Mouse (Mus musculus) cortical plate, adult 2 months (tissue): ENCODE results near the gene Angel2. TPM values are rescaled to one million over a fixed set of nuclear protein-coding genes. Genes with fewer than 3 reads are reported as not detected.

Experiments used
- H3K27ac ChIP-seq: fragments of 200-500 bp; 2 replicates; pipeline ENCODE4 v1.5.1; 2012; ENCODE audit warnings: low read length, control low read depth, inconsistent platforms; ENCODE audit not compliant: insufficient read depth
- H3K4me1 ChIP-seq: fragments of 200-500 bp; 2 replicates; pipeline ENCODE4 v1.6.1; 2011; ENCODE audit warnings: low read length; ENCODE audit not compliant: control insufficient read depth, insufficient read depth
- H3K4me3 ChIP-seq: fragments of 200-500 bp; 2 replicates; pipeline ENCODE4 v1.5.1; 2011; ENCODE audit warnings: mild to moderate bottlenecking, low read length, control low read depth; ENCODE audit not compliant: insufficient read depth
- CTCF ChIP-seq: fragments of 200-500 bp; IDR thresholded peaks from 2 replicates; pipeline ENCODE4 v1.5.1; 2011; ENCODE audit warnings: mild to moderate bottlenecking, control low read depth, low read length; ENCODE audit not compliant: insufficient read depth; ENCODE audit errors: extremely low read depth
- POLR2A ChIP-seq: fragments of 200-500 bp; IDR thresholded peaks from 2 replicates; pipeline ENCODE4 v1.6.1; 2011; ENCODE audit warnings: mild to moderate bottlenecking, low read length, control low read depth; ENCODE audit not compliant: insufficient read depth; ENCODE audit errors: extremely low read depth
- polyA plus RNA-seq: library from polyadenylated mRNA; depleted of rRNA; stranded (reverse); fragments of >200 nt; gene quantifications from 2 replicates; pipeline ENCODE4 v1.2.3, GENCODE M21; 2012

Angel2 gene
- polyA plus RNA-seq, 1 experiment = 57.3 TPM

GRCm38 (mm10) chr1:190901082-190901481 lies 23.8 kb upstream of the Angel2 start:
- TF ChIP-seq POLR2A (no peak), CTCF (no peak)
- no peak overlapping the region for H3K27ac ChIP-seq
- H3K4me3 ChIP-seq = no peak overlapping the region
- peaks cover 2% of the 10 kb centered on the region; the same call in 1 of the 2 replicates for H3K4me1 ChIP-seq

- no peak overlapping the region for H3K4me3 ChIP-seq
- H3K4me1 ChIP-seq = peaks cover 4% of the 10 kb centered on the region; the same call in 1 of the 2 replicates
- no peak for TF ChIP-seq CTCF
- TF ChIP-seq POLR2A = no peak
- no peak overlapping the region for H3K27ac ChIP-seq
Observed at GRCm38 (mm10) chr1:190904136-190904535, 20.8 kb upstream of the Angel2 start.

- H3K4me3 ChIP-seq = no peak overlapping the region
- no peak for TF ChIP-seq CTCF
- no peak overlapping the region for H3K27ac ChIP-seq
- peaks cover 6% of the 10 kb centered on the region; the same call in 1 of the 2 replicates for H3K4me1 ChIP-seq
Observed at GRCm38 (mm10) chr1:190904714-190905113, 20.2 kb upstream of the Angel2 start.

- peak overlapping the region; percentile 6; the same call in 1 of the 2 replicates for H3K27ac ChIP-seq
- peaks cover 4% of the 10 kb centered on the region; the same call in 1 of the 2 replicates for H3K4me1 ChIP-seq
- TF ChIP-seq CTCF = no peak
- no peak for TF ChIP-seq POLR2A
- H3K4me3 ChIP-seq = peak overlapping the region; percentile 50
Observed at GRCm38 (mm10) chr1:190910836-190911235, 14.1 kb upstream of the Angel2 start.

- TF ChIP-seq POLR2A = peak; percentile 88
- TF ChIP-seq CTCF = no peak
- peak within 1 kb of the TSS; percentile 50 for H3K4me3 ChIP-seq
- peak within 1 kb of the TSS; percentile 6; the same call in 1 of the 2 replicates for H3K27ac ChIP-seq
- H3K4me1 ChIP-seq = peaks cover 4% of the 10 kb centered on the region; the same call in 1 of the 2 replicates
Observed at GRCm38 (mm10) chr1:190911415-190912123, 13.3 kb upstream of the Angel2 start, which contains the start of gene Rps6kc1. TSS of gene Rps6kc1 (minus strand) at chr1:190911770.

GRCm38 (mm10) chr1:190912623-190913022 lies 12.3 kb upstream of the Angel2 start:
- H3K4me3 ChIP-seq = no peak overlapping the region
- H3K4me1 ChIP-seq = peaks cover 4% of the 10 kb centered on the region; the same call in 1 of the 2 replicates
- no peak overlapping the region for H3K27ac ChIP-seq
- TF ChIP-seq CTCF (no peak), POLR2A (no peak)

- Histone ChIP-seq H3K4me3 (no peak overlapping the region), H3K27ac (peak overlapping the region; percentile 83), H3K4me1 (peaks cover 3% of the 10 kb centered on the region)
- TF ChIP-seq CTCF (no peak), POLR2A (no peak)
Observed at GRCm38 (mm10) chr1:190918938-190919337, 6.0 kb upstream of the Angel2 start.

- no peak overlapping the region for H3K4me3 ChIP-seq
- no peak overlapping the region for H3K27ac ChIP-seq
- TF ChIP-seq POLR2A (no peak), CTCF (no peak)
- peaks cover 3% of the 10 kb centered on the region for H3K4me1 ChIP-seq
Observed at GRCm38 (mm10) chr1:190919725-190920469, 5.0 kb upstream of the Angel2 start.

GRCm38 (mm10) chr1:190927311-190927710 lies 2.4 kb downstream of the Angel2 start:
- H3K27ac ChIP-seq = no peak overlapping the region
- H3K4me1 ChIP-seq = peaks cover 4% of the 10 kb centered on the region; the same call in 1 of the 2 replicates
- H3K4me3 ChIP-seq = peak overlapping the region; percentile 96; the same call in 1 of the 2 replicates
- TF ChIP-seq CTCF (no peak), POLR2A (no peak)

- no peak for TF ChIP-seq POLR2A
- no peak for TF ChIP-seq CTCF
Observed at GRCm38 (mm10) chr1:190927751-190928369, 2.9 kb downstream of the Angel2 start.

More at GRCm38 (mm10) chr1:190927751-190928369, 2.9 kb downstream of the Angel2 start:
- peaks cover 4% of the 10 kb centered on the region; the same call in 1 of the 2 replicates for H3K4me1 ChIP-seq
- peak overlapping the region; percentile 96 for H3K4me3 ChIP-seq
- no peak overlapping the region for H3K27ac ChIP-seq
